Mouse (Mus musculus) stomach, embryonic 16.5 days (tissue): ENCODE results near the gene Ccdc157. TPM values are rescaled to one million over a fixed set of nuclear protein-coding genes. Genes with fewer than 3 reads are reported as not detected.
A peak's percentile ranks its signal among the peaks of the same experiment; 100 is the strongest.

Source experiments
- ATAC-seq: fragments of 200-750 bp; cut with Nextera tagmentation; 2 replicates; pipeline ENCODE4 v1.8.0; 2017; ENCODE audit warnings: moderate number of reproducible peaks, moderate TSS enrichment; ENCODE audit not compliant: insufficient read depth, low FRiP score
- H3K27ac ChIP-seq: fragments of 300-500 bp; sonication (generic); 2 replicates; pipeline ENCODE4 v1.5.1; 2014; ENCODE audit warnings: low read length
- H3K27me3 ChIP-seq: fragments of 300-500 bp; sonication (generic); 2 replicates; pipeline ENCODE4 v1.6.1; 2014; ENCODE audit warnings: low read length, control low read depth, mixed read lengths; ENCODE audit not compliant: control insufficient read depth, insufficient read depth
- H3K36me3 ChIP-seq: fragments of 300-500 bp; sonication (generic); 2 replicates; pipeline ENCODE4 v1.6.1; 2014; ENCODE audit warnings: low read length; ENCODE audit not compliant: control insufficient read depth, insufficient read depth
- H3K4me1 ChIP-seq: fragments of 300-500 bp; sonication (generic); 2 replicates; pipeline ENCODE4 v1.6.1; 2014; ENCODE audit warnings: low read length, control low read depth, mixed read lengths; ENCODE audit not compliant: control insufficient read depth, insufficient read depth
- H3K4me2 ChIP-seq: fragments of 300-500 bp; sonication (generic); 2 replicates; pipeline ENCODE4 v1.6.1; 2014; ENCODE audit warnings: low read depth, low read length, mixed read lengths
- H3K4me3 ChIP-seq: fragments of 300-500 bp; sonication (generic); replicated peaks from 2 replicates; pipeline ENCODE4 v1.5.1; 2014; ENCODE audit warnings: mild to moderate bottlenecking, low read length
- H3K9ac ChIP-seq: fragments of 300-500 bp; sonication (generic); 2 replicates; pipeline ENCODE4 v1.6.1; 2014; ENCODE audit warnings: low read length
- H3K9me3 ChIP-seq: fragments of 300-500 bp; sonication (generic); replicated peaks from 2 replicates; pipeline ENCODE4 v1.6.1; 2016; ENCODE audit warnings: low read length, control low read depth; ENCODE audit not compliant: control insufficient read depth
- WGBS: fragments of 180-500 bp; shearing (Covaris S2); extraction: QIAGEN DNeasy Blood & Tissue Kit; methylation state at CpG from one replicate; pipeline ENCODE4 v1.1.7; 2014; 5-methylcytosine and 5-hydroxymethylcytosine counted together
- polyA plus RNA-seq: library from polyadenylated mRNA; unstranded; fragments of >200 nt; fragmentation: Nextera tagmentation; extraction: Ambion mirVana; gene quantifications from 2 replicates; pipeline ENCODE4 v1.2.1, GENCODE M21; 2015

Gene Ccdc157
- polyA plus RNA-seq, 1 experiment from 2014 or later = 5.7 TPM

- no peak overlapping the region for H3K27ac ChIP-seq
- H3K4me2 ChIP-seq = no peak overlapping the region
- no peak overlapping the region for H3K9ac ChIP-seq
- no peaks in the 10 kb centered on the region for H3K36me3 ChIP-seq
- H3K27me3 ChIP-seq = peaks cover 10% of the 10 kb centered on the region; the same call in 1 of the 2 replicates
- 65% methylated on average over 5 of the region's 5 CpGs for WGBS
- ATAC-seq = no peak
- H3K4me1 ChIP-seq = no peaks in the 10 kb centered on the region
- no peak overlapping the region for H3K4me3 ChIP-seq
- peaks cover 9% of the 10 kb centered on the region; the same call in 1 of the 2 replicates for H3K9me3 ChIP-seq
Observed at GRCm38 (mm10) chr11:4123922-4124321, 36.2 kb downstream of the Ccdc157 start.

GRCm38 (mm10) chr11:4122742-4123579 lies 37.1 kb downstream of the Ccdc157 start, which contains the start of gene Sec14l2:
Gene Sec14l2 (minus strand): TSS chr11:4123415.
- peaks cover 13% of the 10 kb centered on the region; the same call in 1 of the 2 replicates for H3K27me3 ChIP-seq
- no peak within 1 kb of the TSS for H3K9ac ChIP-seq
- 72% methylated on average over 10 of the region's 10 CpGs for WGBS
- no peak within 1 kb of the TSS for H3K27ac ChIP-seq
- H3K4me1 ChIP-seq = 0 out of 2 replicates have a peak, but pooled peaks cover 4% of the 10 kb centered on the region
- ATAC-seq = no peak
- no peaks in the 10 kb centered on the region for H3K36me3 ChIP-seq
- no peak within 1 kb of the TSS for H3K4me2 ChIP-seq
- peaks cover 9% of the 10 kb centered on the region; the same call in 1 of the 2 replicates for H3K9me3 ChIP-seq
- no peak within 1 kb of the TSS for H3K4me3 ChIP-seq

- Histone ChIP-seq H3K27ac (no peak overlapping the region), H3K36me3 (no peaks in the 10 kb centered on the region), H3K9me3 (peaks cover 9% of the 10 kb centered on the region; the same call in 1 of the 2 replicates), H3K9ac (no peak overlapping the region), H3K4me3 (no peak overlapping the region), H3K27me3 (peaks cover 13% of the 10 kb centered on the region; the same call in 1 of the 2 replicates), H3K4me2 (no peak overlapping the region), H3K4me1 (0 out of 2 replicates have a peak, but pooled peaks cover 10% of the 10 kb centered on the region)
- 63% methylated on average over 5 of the region's 5 CpGs for WGBS
- ATAC-seq = no peak
Observed at GRCm38 (mm10) chr11:4122226-4122625, 37.9 kb downstream of the Ccdc157 start.

- Histone ChIP-seq H3K27ac (no peak overlapping the region), H3K4me2 (no peak overlapping the region), H3K4me1 (0 out of 2 replicates have a peak, but pooled peaks cover 10% of the 10 kb centered on the region), H3K27me3 (peaks cover 13% of the 10 kb centered on the region; the same call in 1 of the 2 replicates), H3K9ac (no peak overlapping the region), H3K9me3 (peaks cover 7% of the 10 kb centered on the region; the same call in 1 of the 2 replicates), H3K4me3 (no peak overlapping the region), H3K36me3 (no peaks in the 10 kb centered on the region)
- ATAC-seq = no peak
- WGBS = 75% methylated on average over 3 of the region's 3 CpGs
Observed at GRCm38 (mm10) chr11:4121691-4122090, 38.4 kb downstream of the Ccdc157 start.

- Histone ChIP-seq H3K4me3 (no peak overlapping the region), H3K9ac (no peak overlapping the region), H3K9me3 (no peaks in the 10 kb centered on the region), H3K4me1 (0 out of 2 replicates have a peak, but pooled peaks cover 10% of the 10 kb centered on the region), H3K27ac (no peak overlapping the region), H3K27me3 (peaks cover 13% of the 10 kb centered on the region; the same call in 1 of the 2 replicates), H3K4me2 (no peak overlapping the region), H3K36me3 (no peaks in the 10 kb centered on the region)
- WGBS = 66% methylated on average over 5 of the region's 5 CpGs
- ATAC-seq = no peak
Observed at GRCm38 (mm10) chr11:4119635-4120034, 40.5 kb downstream of the Ccdc157 start.

GRCm38 (mm10) chr11:4118081-4118921 lies 41.8 kb downstream of the Ccdc157 start:
- 2% methylated on average over 41 of the region's 41 CpGs for WGBS
- no peaks in the 10 kb centered on the region for H3K36me3 ChIP-seq
- peak; percentile 69 for ATAC-seq
- H3K27me3 ChIP-seq = peaks cover 13% of the 10 kb centered on the region; the same call in 1 of the 2 replicates
- H3K4me1 ChIP-seq = 0 out of 2 replicates have a peak, but pooled peaks cover 10% of the 10 kb centered on the region
- H3K9ac ChIP-seq = peak overlapping the region; percentile 66
- H3K4me3 ChIP-seq = peak overlapping the region; percentile 51
- peak overlapping the region; percentile 92 for H3K4me2 ChIP-seq
- no peak overlapping the region for H3K27ac ChIP-seq
- no peaks in the 10 kb centered on the region for H3K9me3 ChIP-seq

GRCm38 (mm10) chr11:4117372-4118071 lies 42.6 kb downstream of the Ccdc157 start:
- WGBS = 24% methylated on average over 3 of the region's 3 CpGs
- ATAC-seq = no peak

GRCm38 (mm10) chr11:4116458-4117141 lies 43.5 kb downstream of the Ccdc157 start:
- Histone ChIP-seq H3K27ac (no peak overlapping the region), H3K9ac (no peak overlapping the region), H3K4me3 (no peak overlapping the region), H3K36me3 (no peaks in the 10 kb centered on the region), H3K4me1 (0 out of 2 replicates have a peak, but pooled peaks cover 10% of the 10 kb centered on the region), H3K27me3 (peaks cover 13% of the 10 kb centered on the region; the same call in 1 of the 2 replicates), H3K9me3 (no peaks in the 10 kb centered on the region), H3K4me2 (no peak overlapping the region)
- WGBS = 47% methylated on average over 11 of the region's 11 CpGs
- ATAC-seq = no peak

More at GRCm38 (mm10) chr11:4117372-4118071, 42.6 kb downstream of the Ccdc157 start:
- peak overlapping the region; percentile 51; the same call in 1 of the 2 replicates for H3K4me3 ChIP-seq
- H3K27me3 ChIP-seq = peaks cover 13% of the 10 kb centered on the region; the same call in 1 of the 2 replicates
- H3K27ac ChIP-seq = no peak overlapping the region
- H3K36me3 ChIP-seq = no peaks in the 10 kb centered on the region
- 0 out of 2 replicates have a peak, but pooled peaks cover 10% of the 10 kb centered on the region for H3K4me1 ChIP-seq
- no peaks in the 10 kb centered on the region for H3K9me3 ChIP-seq
- peak overlapping the region; percentile 92 for H3K4me2 ChIP-seq
- no peak overlapping the region; the same call in 1 of the 2 replicates for H3K9ac ChIP-seq
